Mouse (Mus musculus): ENCODE results near the gene Fam83f. TPM values are rescaled to one million over a fixed set of nuclear protein-coding genes. Genes with fewer than 3 reads are reported as not detected.

Gene Fam83f
- polyA plus RNA-seq, 1 experiment, result 1.1 TPM

GRCm38 (mm10) chr15:80681466-80681881 is 9.8 kb downstream of the Fam83f start:
- no peaks in the 10 kb centered on the region for H3K27me3 ChIP-seq (ENCODE audit: control insufficient read depth, insufficient read depth, low read length)
- TF ChIP-seq CTCF (IDR thresholded peaks at IDR 0.05; ENCODE audit: extremely low read depth, insufficient read depth, insufficient read length, insufficient replicate concordance) (no peak), POLR2A (IDR thresholded peaks at IDR 0.05; ENCODE audit: low read depth, low read length) (no peak)
- no peak overlapping the region for H3K4me3 ChIP-seq (ENCODE audit: extremely low read depth, insufficient read depth, insufficient read length)
- no peaks in the 10 kb centered on the region for H3K36me3 ChIP-seq (ENCODE audit: control insufficient read depth, insufficient read depth, low read length)
- peaks cover 33% of the 10 kb centered on the region; the same call in 1 of the 2 replicates for H3K4me1 ChIP-seq (ENCODE audit: control insufficient read depth, insufficient read depth, insufficient read length)
- peak overlapping the region; percentile 76 for H3K27ac ChIP-seq (ENCODE audit: insufficient read depth, low read length)
- 9% methylated on average over 4 of the region's 4 CpGs for WGBS
- DNase-seq (ENCODE audit: low read depth in 1 of 2, low spot score in 2 of 2), result peak; percentile 57 to 61

- Histone ChIP-seq H3K4me1 (ENCODE audit: control insufficient read depth, insufficient read depth, insufficient read length) (peaks cover 33% of the 10 kb centered on the region; the same call in 1 of the 2 replicates), H3K27me3 (ENCODE audit: control insufficient read depth, insufficient read depth, low read length) (no peaks in the 10 kb centered on the region), H3K4me3 (ENCODE audit: extremely low read depth, insufficient read depth, insufficient read length) (no peak overlapping the region), H3K36me3 (ENCODE audit: control insufficient read depth, insufficient read depth, low read length) (no peaks in the 10 kb centered on the region), H3K27ac (ENCODE audit: insufficient read depth, low read length) (no peak overlapping the region)
- no peak for DNase-seq (ENCODE audit: low read depth in 1 of 2, low spot score in 2 of 2)
- TF ChIP-seq POLR2A (IDR thresholded peaks at IDR 0.05; ENCODE audit: low read depth, low read length) (no peak), CTCF (IDR thresholded peaks at IDR 0.05; ENCODE audit: extremely low read depth, insufficient read depth, insufficient read length, insufficient replicate concordance) (no peak)
- 91% methylated on average over 8 of the region's 8 CpGs for WGBS
Measured at GRCm38 (mm10) chr15:80682343-80682742, 10.7 kb downstream of the Fam83f start.

- H3K27ac ChIP-seq (ENCODE audit: insufficient read depth, low read length), result no peak overlapping the region
- no peak for TF ChIP-seq CTCF (IDR thresholded peaks at IDR 0.05; ENCODE audit: extremely low read depth, insufficient read depth, insufficient read length, insufficient replicate concordance)
- no peak for TF ChIP-seq POLR2A (IDR thresholded peaks at IDR 0.05; ENCODE audit: low read depth, low read length)
- no peak overlapping the region for H3K4me3 ChIP-seq (ENCODE audit: extremely low read depth, insufficient read depth, insufficient read length)
- peaks cover 33% of the 10 kb centered on the region; the same call in 1 of the 2 replicates for H3K4me1 ChIP-seq (ENCODE audit: control insufficient read depth, insufficient read depth, insufficient read length)
- no peak for DNase-seq (ENCODE audit: low read depth in 1 of 2, low spot score in 2 of 2)
- WGBS, result 83% methylated on average over 6 of the region's 6 CpGs
- no peaks in the 10 kb centered on the region for H3K36me3 ChIP-seq (ENCODE audit: control insufficient read depth, insufficient read depth, low read length)
- no peaks in the 10 kb centered on the region for H3K27me3 ChIP-seq (ENCODE audit: control insufficient read depth, insufficient read depth, low read length)
Measured at GRCm38 (mm10) chr15:80683151-80683550, 11.5 kb downstream of the Fam83f start.

- TF ChIP-seq CTCF (IDR thresholded peaks at IDR 0.05; ENCODE audit: extremely low read depth, insufficient read depth, insufficient read length, insufficient replicate concordance) (no peak), POLR2A (IDR thresholded peaks at IDR 0.05; ENCODE audit: low read depth, low read length) (no peak)
- no peak overlapping the region for H3K4me3 ChIP-seq (ENCODE audit: extremely low read depth, insufficient read depth, insufficient read length)
- H3K27me3 ChIP-seq (ENCODE audit: control insufficient read depth, insufficient read depth, low read length), result no peaks in the 10 kb centered on the region
- no peak overlapping the region for H3K27ac ChIP-seq (ENCODE audit: insufficient read depth, low read length)
- no peak for DNase-seq (ENCODE audit: low read depth in 1 of 2, low spot score in 2 of 2)
- H3K4me1 ChIP-seq (ENCODE audit: control insufficient read depth, insufficient read depth, insufficient read length), result peaks cover 33% of the 10 kb centered on the region; the same call in 1 of the 2 replicates
- 76% methylated on average over 3 of the region's 3 CpGs for WGBS
- no peaks in the 10 kb centered on the region for H3K36me3 ChIP-seq (ENCODE audit: control insufficient read depth, insufficient read depth, low read length)
Measured at GRCm38 (mm10) chr15:80683990-80684389, 12.3 kb downstream of the Fam83f start.

DNA sequence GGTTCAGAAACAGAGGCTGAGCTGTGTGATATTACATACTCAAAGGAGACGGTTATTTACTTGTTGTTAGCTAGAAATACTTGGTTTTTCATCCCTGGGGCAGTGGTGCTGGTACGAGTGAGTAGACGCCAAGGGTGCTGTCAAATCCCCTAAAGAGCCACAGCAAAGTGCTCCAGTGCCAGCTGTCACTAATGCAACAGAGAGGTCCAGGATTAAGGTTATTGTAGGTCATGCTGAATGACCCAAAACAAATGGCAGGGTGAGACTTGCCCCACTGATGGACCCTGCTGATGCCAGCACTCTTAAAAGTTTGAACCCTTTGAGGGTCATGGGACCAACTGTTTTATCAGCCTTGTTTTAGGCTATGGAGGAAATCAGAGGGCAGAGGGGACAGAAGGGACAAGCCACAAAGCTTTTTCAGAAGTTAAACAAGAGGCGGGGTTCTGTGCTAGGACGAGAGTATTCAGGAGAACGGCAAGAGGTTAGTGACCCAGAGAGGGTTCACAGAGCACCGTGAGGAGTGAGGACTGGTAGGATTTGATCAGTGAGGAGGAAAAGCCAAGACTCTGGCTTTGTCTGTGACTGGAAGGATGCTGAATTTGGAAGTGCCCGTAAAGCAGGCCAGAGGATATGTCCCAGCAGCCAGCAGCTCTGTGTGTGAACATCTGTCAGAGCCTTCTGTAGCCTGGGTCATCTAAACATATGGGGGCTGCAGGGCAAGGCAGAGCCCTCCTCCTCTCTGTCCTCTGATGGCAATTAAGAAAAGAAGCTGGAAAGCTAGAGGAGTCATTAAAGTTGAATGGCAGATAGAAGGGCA is 13.3 kb downstream of the Fam83f start:
- H3K4me3 ChIP-seq (ENCODE audit: extremely low read depth, insufficient read depth, insufficient read length), result no peak overlapping the region
- 56% methylated on average over 8 of the region's 8 CpGs for WGBS
- peaks cover 33% of the 10 kb centered on the region; the same call in 1 of the 2 replicates for H3K4me1 ChIP-seq (ENCODE audit: control insufficient read depth, insufficient read depth, insufficient read length)
- no peaks in the 10 kb centered on the region for H3K27me3 ChIP-seq (ENCODE audit: control insufficient read depth, insufficient read depth, low read length)
- DNase-seq (ENCODE audit: low read depth in 1 of 2, low spot score in 2 of 2), result no peak
- no peaks in the 10 kb centered on the region for H3K36me3 ChIP-seq (ENCODE audit: control insufficient read depth, insufficient read depth, low read length)
- no peak for TF ChIP-seq POLR2A (IDR thresholded peaks at IDR 0.05; ENCODE audit: low read depth, low read length)
- no peak for TF ChIP-seq CTCF (IDR thresholded peaks at IDR 0.05; ENCODE audit: extremely low read depth, insufficient read depth, insufficient read length, insufficient replicate concordance)
- H3K27ac ChIP-seq (ENCODE audit: insufficient read depth, low read length), result no peak overlapping the region

DNA sequence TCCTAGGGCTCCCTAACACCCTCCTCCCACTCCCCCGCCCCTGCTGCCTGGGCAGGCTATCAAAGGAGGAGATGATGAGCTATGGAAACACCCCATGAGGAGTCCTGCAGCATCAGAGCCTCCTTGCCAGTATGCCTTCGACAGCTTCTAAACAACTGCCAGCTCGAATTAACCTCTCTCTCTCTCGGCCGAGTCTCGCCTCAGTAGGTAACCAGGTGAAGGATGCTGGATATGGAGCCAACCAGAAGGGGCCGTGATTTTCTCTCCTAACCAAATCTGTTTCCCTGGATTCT is 13.9 kb downstream of the Fam83f start:
- no peaks in the 10 kb centered on the region for H3K27me3 ChIP-seq (ENCODE audit: control insufficient read depth, insufficient read depth, low read length)
- WGBS, result 82% methylated on average over 7 of the region's 7 CpGs
- no peak for TF ChIP-seq CTCF (IDR thresholded peaks at IDR 0.05; ENCODE audit: extremely low read depth, insufficient read depth, insufficient read length, insufficient replicate concordance)
- TF ChIP-seq POLR2A (IDR thresholded peaks at IDR 0.05; ENCODE audit: low read depth, low read length), result no peak
- no peaks in the 10 kb centered on the region for H3K36me3 ChIP-seq (ENCODE audit: control insufficient read depth, insufficient read depth, low read length)
- DNase-seq (ENCODE audit: low read depth in 1 of 2, low spot score in 2 of 2), result no peak
- H3K4me3 ChIP-seq (ENCODE audit: extremely low read depth, insufficient read depth, insufficient read length), result no peak overlapping the region
- H3K27ac ChIP-seq (ENCODE audit: insufficient read depth, low read length), result no peak overlapping the region
- H3K4me1 ChIP-seq (ENCODE audit: control insufficient read depth, insufficient read depth, insufficient read length), result peaks cover 30% of the 10 kb centered on the region; the same call in 1 of the 2 replicates

- Histone ChIP-seq H3K4me3 (ENCODE audit: extremely low read depth, insufficient read depth, insufficient read length) (no peak overlapping the region), H3K36me3 (ENCODE audit: control insufficient read depth, insufficient read depth, low read length) (no peaks in the 10 kb centered on the region), H3K4me1 (ENCODE audit: control insufficient read depth, insufficient read depth, insufficient read length) (peaks cover 22% of the 10 kb centered on the region; the same call in 1 of the 2 replicates), H3K27ac (ENCODE audit: insufficient read depth, low read length) (no peak overlapping the region), H3K27me3 (ENCODE audit: control insufficient read depth, insufficient read depth, low read length) (no peaks in the 10 kb centered on the region)
- TF ChIP-seq POLR2A (IDR thresholded peaks at IDR 0.05; ENCODE audit: low read depth, low read length), result no peak
- no peak for TF ChIP-seq CTCF (IDR thresholded peaks at IDR 0.05; ENCODE audit: extremely low read depth, insufficient read depth, insufficient read length, insufficient replicate concordance)
- WGBS, result 83% methylated on average over 7 of the region's 7 CpGs
- DNase-seq (ENCODE audit: low read depth in 1 of 2, low spot score in 2 of 2), result no peak
Measured at GRCm38 (mm10) chr15:80688536-80688935, 16.9 kb downstream of the Fam83f start.
